Mouse (Mus musculus) spleen, adult 12 weeks (tissue): ENCODE measurements around the gene Zfhx3.

ENCODE experiments used
- DNase-seq: peaks from one replicate; pipeline ENCODE4 v3.0.0; 2022; ENCODE audit warnings: low spot score

The Zfhx3 gene

DNA sequence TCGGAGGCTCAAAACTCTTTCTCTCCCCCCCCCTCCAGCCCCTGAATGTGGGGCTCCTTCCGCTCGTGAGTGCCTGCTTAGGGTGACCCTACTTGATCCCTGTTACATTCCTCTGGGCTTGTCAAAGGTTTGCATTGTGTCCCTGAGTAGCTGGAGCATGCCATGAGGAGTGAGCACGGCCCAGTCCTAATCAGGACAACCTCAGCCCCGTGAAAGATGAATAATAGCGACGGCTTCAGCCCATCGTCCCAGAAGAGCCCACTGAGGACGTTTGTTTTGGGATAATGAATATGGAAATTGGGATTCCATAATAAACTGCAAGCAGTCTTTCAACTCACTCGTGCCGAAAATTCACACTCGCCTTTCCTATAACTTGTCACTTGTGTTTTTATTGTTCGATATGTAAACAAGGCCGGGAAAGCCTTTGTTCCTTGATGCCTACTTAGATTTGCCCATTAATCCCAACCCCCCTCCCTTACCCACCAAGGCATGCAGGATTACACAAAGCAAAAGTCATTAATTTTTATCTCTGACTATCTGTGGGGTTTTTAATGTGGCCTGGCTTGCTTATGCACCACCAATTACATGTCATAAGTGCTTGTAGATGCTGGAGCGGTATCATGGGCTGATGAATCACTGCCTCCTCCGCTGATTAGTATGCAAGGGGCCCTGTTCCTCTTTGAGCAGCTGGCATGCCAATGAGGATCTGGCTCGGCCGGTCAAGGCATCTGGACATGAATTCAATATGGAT is 512.3 kb downstream of the Zfhx3 start:
- DNase-seq = no peak

GRCm38 (mm10) chr8:108466653-108467052 is 524.2 kb downstream of the Zfhx3 start:
- DNase-seq = no peak

- no peak for DNase-seq
These were observed 525.0 kb downstream of the Zfhx3 start for GRCm38 (mm10) chr8:108467172-108468035.

DNA sequence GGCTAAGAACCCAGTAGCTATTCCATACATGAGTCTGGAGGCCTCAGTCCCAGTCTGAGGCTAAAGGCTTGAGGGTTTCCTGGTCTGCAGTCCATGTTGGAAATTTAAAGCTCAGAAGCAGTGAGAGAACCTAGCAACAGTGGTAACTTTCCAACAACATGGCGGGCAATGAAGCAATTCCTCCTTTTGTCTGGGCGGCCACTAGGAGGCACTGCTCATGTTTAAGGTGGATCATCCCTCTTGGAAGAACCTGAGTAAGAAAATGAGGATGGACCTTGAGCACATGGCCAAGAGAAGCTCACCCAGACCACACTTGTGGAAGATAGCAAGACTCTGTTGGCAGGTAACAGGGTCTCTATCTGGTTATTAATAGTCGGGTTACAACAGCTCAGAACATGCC is 527.8 kb downstream of the Zfhx3 start:
- DNase-seq = no peak

DNA sequence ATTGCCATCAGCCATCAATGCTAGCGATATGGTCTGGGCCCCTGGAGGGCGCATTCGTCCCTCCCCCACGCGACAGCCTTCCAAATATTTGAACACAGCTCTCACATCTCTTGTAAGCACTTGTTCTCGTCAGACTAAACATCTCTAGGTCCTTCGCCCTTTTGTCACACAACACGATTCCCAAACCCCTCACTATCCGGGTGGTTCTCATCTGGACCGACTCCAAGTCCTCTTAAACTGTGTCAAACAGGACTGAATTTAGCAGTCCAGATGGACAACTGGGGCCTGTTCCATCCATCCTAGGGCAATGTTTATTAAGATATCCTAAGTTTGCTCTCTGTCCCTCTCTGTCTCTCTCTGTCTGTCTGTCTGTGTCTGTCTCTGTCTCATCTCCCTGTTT is 532.1 kb downstream of the Zfhx3 start:
- no peak for DNase-seq

GRCm38 (mm10) chr8:108478131-108478530 is 535.7 kb downstream of the Zfhx3 start:
- no peak for DNase-seq

DNA sequence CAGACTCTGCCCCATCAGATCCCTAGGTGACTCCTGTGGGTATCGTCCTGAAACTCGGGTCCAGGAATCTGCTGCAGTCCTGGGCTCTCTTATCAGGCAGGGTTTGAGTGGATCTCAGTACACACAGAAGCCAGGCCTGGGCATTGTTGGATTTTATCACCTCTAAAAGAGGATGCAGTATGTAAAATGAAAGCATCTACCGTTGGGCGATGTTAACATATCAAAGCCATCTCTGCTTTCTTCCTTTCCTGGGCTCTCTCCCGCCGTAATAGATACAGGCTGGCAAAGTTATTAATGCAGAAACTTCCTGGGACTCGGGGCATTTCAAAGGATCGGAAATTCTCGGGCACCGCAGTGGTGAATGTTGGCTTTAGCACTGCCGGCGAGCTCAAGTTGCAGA is 537.7 kb downstream of the Zfhx3 start:
- no peak for DNase-seq

DNA sequence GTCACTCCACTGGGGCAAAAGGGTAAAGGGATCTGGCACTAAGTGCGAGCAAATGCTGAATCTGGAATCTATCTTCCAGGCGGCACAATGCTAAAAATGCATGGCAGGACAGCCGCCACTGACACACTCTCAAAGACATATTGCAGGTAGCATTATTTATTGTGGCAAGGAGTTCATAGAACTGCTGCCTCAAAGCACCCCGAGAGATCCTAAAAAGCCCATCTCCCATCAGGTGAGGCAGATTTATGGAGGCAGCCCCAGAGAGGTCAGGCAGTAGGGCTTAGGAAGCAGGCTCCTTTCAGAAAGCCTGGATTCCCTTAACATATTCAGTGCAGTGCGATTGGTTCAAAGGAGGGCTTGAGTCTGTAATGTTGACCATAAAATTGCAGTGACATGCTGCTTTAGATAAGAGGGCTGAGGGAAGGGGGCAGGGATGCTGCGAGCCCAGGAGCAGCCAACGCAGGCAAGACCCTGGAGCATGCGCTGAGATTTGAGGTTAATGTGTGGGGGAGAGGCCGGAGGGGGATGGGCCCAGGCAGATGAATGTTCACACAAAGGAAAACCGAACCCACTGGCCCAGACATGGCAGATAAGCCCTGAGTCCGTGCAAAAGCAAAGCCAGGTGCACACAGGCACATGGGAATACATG is 538.8 kb downstream of the Zfhx3 start:
- DNase-seq = no peak

- DNase-seq = no peak
These were observed 553.7 kb downstream of the Zfhx3 start for GRCm38 (mm10) chr8:108496101-108496500.

DNA sequence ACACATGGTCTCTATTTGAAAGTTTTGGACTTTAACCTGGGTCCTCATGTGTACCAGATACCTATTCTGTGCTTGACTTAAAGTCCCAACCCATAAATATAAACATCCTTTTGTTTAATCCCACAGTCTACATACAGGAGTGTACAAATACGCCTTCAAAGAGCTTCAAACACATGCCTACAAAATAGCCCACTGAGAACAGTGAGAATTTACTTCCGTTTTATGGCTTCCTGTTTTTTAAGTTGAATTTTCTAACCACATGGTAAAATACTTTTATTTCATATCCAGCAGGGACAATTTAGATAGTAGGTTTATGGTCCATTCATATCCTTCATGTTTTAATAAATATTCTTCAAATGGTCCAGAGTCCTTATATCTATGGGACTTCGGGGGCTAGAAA is 564.3 kb downstream of the Zfhx3 start:
- DNase-seq = no peak

DNA sequence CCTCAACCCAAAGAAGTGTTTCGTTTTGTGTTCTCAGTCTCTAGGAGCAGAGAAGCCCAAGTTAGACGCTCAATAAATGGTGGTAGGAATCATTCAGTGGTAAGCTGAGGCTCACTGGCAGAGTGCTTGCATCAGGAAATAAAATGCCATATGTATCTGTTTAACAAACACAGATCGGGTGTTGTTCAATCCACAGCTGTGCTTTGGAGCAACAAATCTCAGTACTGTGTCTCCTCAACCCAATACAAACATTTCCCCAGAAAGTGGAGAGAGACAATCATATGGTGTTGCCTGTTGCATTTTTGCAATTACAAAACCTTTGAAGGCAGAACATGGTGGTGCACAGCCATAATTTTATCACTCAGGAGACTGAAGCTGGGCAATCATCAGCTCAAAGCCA is 565.3 kb downstream of the Zfhx3 start:
- no peak for DNase-seq

GRCm38 (mm10) chr8:108510641-108511325 is 568.3 kb downstream of the Zfhx3 start:
- no peak for DNase-seq

DNA sequence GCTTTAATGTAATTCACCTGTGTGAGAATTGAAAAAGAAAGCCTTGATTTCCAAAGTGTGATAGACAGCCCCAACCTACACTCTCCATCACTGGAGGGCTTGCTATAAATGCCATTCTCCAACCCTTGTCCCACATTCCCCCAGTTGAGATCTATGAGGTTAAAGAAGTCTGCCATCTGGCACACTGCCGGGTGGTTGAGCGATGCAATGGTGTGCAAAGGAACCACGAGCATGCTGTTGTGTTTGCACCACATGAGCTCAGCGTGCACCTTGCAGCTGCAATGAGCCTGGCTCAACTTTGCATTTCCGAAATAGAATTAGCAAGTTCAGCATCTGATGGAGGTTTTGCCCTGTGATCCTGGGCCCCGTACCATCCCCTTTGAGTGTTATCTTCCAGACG is 575.7 kb downstream of the Zfhx3 start:
- no peak for DNase-seq

- no peak for DNase-seq
These were observed 579.6 kb downstream of the Zfhx3 start for GRCm38 (mm10) chr8:108522050-108522449.

- DNase-seq = no peak
These were observed 587.0 kb downstream of the Zfhx3 start for GRCm38 (mm10) chr8:108529421-108529820.

- DNase-seq = no peak
These were observed 592.9 kb downstream of the Zfhx3 start for GRCm38 (mm10) chr8:108535121-108535876.

DNA sequence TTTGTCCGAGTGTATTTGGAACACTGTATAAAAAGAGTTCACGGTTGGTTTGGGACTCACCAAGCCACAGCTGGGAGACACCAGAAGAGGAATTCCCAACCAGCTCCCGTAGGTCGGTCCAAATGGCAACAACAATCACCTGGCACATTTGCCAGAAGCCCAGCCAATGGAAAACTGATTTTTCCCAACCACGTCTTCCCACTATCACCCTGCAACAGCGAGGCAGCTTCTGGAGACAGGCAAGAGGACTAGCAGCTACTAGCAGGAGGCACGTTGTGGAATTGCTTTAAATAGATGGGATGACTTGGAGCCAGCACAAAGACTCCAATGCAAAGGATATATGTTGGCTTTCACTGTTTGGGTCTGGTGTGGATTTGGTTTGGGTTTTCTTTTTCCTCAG is 593.7 kb downstream of the Zfhx3 start:
- DNase-seq = no peak

- no peak for DNase-seq
These were observed 594.5 kb downstream of the Zfhx3 start for GRCm38 (mm10) chr8:108536911-108537351.

DNA sequence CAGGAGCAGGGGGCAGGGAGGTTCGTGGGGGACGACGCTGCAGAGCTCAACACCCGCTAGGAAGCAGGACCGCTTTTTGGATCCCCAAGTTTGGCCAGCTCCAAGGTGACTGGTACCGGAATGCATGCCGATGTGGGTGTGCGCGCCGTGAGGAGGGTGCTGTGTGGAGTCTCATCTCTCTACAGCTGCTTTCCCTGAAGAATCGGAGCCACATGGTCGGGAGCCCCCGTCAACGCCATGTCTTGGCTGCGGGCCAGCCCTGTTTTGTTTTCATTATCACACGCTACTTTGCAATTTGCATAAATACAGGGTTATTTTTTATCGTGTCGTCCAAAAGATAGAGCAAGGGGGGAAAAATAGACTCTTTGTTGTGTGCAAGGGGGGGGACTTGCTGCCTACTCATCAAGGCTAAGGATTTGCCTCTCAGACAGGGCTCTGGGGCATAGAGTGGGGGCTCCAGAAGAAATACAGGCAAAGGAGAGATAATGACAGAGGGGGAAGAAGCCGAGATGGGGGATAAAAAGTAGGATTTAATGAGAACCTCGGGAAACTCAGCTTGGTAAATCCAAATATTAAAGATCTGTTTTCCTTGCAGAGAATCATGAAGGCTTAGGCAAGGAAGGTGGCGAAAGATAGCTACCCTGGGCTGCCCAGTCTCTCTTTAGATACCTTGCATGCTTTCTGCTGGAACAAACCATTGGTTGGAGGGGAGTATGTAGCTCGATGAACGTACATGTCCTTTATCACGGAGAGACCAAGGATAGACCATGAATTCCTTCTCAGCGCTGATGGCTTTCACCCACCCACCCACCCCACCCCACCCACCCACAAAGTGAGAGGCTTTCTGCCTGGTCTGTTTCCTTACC is 595.5 kb downstream of the Zfhx3 start:
- DNase-seq = no peak

- DNase-seq = no peak
These were observed 596.6 kb downstream of the Zfhx3 start for GRCm38 (mm10) chr8:108538929-108539555.
